Mouse (Mus musculus): ENCODE measurements around the gene Ripply3.

Ripply3 gene

GRCm38 (mm10) chr16:94358091-94358490, 29.9 kb downstream of the Ripply3 start:
- DNase-seq (ENCODE audit: low spot score), result no peak

GRCm38 (mm10) chr16:94360578-94361350, 32.5 kb downstream of the Ripply3 start:
- DNase-seq (ENCODE audit: low spot score), result no peak

GRCm38 (mm10) chr16:94362174-94362873, 34.1 kb downstream of the Ripply3 start:
- DNase-seq (ENCODE audit: low spot score), result no peak

- no peak for DNase-seq (ENCODE audit: low spot score)
These were observed 35.6 kb downstream of the Ripply3 start for GRCm38 (mm10) chr16:94363814-94364213.

GRCm38 (mm10) chr16:94365435-94365834, 37.2 kb downstream of the Ripply3 start:
- DNase-seq (ENCODE audit: low spot score), result no peak

GRCm38 (mm10) chr16:94369596-94370172, 41.5 kb downstream of the Ripply3 start:
- DNase-seq (ENCODE audit: low spot score), result no peak

GRCm38 (mm10) chr16:94370173-94370914, 42.1 kb downstream of the Ripply3 start, which contains the start of gene Ttc3:
Ttc3 (plus strand) TSS chr16:94370618.
- DNase-seq (ENCODE audit: low spot score), result peak; percentile 83

- DNase-seq (ENCODE audit: low spot score), result no peak
These were observed 42.7 kb downstream of the Ripply3 start for GRCm38 (mm10) chr16:94370915-94371300.

GRCm38 (mm10) chr16:94371301-94371931, 43.2 kb downstream of the Ripply3 start, which contains the start of gene Pigp:
Pigp (minus strand) TSS chr16:94371842.
- no peak for DNase-seq (ENCODE audit: low spot score)

- no peak for DNase-seq (ENCODE audit: low spot score)
These were observed 51.2 kb downstream of the Ripply3 start for GRCm38 (mm10) chr16:94379386-94379785.

- no peak for DNase-seq (ENCODE audit: low spot score)
These were observed 55.1 kb downstream of the Ripply3 start for GRCm38 (mm10) chr16:94383277-94383676.
